Mouse (Mus musculus): ENCODE measurements around the gene Matk.

DNA sequence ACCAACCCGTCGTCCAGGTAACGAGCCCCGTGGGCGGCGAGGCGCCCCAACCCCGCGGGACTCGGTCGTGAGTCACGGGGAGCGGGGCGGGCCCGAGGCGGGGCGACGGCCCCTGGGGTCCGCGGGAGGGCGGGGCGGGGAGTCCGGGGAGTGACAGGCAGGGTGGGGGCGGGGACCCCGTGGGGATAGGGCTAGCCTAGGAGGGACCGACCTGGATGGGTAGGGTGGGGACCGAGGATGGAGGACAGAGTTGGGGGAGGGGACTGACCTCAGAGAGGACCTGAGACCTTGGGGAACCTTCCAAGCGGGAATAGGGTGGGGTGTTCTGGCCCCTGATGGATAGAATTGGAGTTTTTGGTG, 19.5 kb upstream of the Matk start:
- TF ChIP-seq CTCF (IDR thresholded peaks at IDR 0.05; ENCODE audit: borderline replicate concordance, insufficient read depth, low read length) (no peak), POLR2A (IDR thresholded peaks at IDR 0.05; ENCODE audit: low read depth, low read length) (no peak)

All from embryonic fibroblast, embryonic 13.5 days (primary cell).